Mouse (Mus musculus) heart, adult 2 months (tissue): ENCODE data around the gene Fcgr2b.

Experiments
- CTCF ChIP-seq: fragments of 200-600 bp; IDR thresholded peaks from 2 replicates; pipeline ENCODE4 v1.8.1; 2022; ENCODE audit warnings: antibody characterized with exemption, mild to moderate bottlenecking, moderate library complexity
- POLR2A ChIP-seq: fragments of 200-500 bp; IDR thresholded peaks from 2 replicates; pipeline ENCODE4 v1.6.1; 2011; ENCODE audit warnings: mild to moderate bottlenecking, low read depth, low read length, control low read depth; ENCODE audit not compliant: insufficient read depth

DNA sequence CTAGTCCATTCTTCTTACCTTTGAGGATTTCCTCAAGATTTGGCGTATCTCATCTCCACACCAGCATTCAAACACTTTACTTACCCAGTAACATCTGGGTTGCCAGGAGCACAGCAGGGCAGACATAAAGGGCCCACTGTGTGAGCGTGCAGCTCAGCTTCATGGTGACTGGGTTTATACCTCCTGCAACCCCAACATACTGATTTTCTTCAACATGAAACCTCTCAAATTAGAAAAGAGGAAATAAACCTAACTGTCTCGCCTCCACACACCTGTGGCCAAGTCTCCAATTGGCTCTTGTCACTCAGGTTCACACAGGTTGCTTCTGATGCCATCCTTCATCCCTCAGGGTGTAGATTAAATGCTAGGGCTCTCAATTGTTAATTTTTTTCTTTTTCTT is 49.0 kb downstream of the Fcgr2b start, which contains the start of gene Fcrla:
- TF ChIP-seq POLR2A (no peak), CTCF (no peak)
